9 mouse cellular contexts compared by ENCODE assay signal in genomic region chr4:133087177-133087714, GRCm38 (mm10). TPM values are rescaled to one million over a fixed set of nuclear protein-coding genes. Genes with fewer than 3 reads are reported as not detected.
DNase-seq lines count a peak whose midpoint lies in the region; ATAC-seq and TF ChIP-seq lines count a peak whose summit lies in the region.
"Had no signal": no experiment of that assay in that cellular context is flagged by ENCODE, and none has a peak within 500 bp of the region (broad histone marks: within the 10 kb centered on the region; RNA-seq: fewer than 3 reads in every experiment).

No protein-coding gene starts in this region.

- 85% methylated on average over 6 of the region's 6 CpGs for WGBS in hindbrain, embryonic 10.5 days
- 84% methylated on average over 6 of the region's 6 CpGs for WGBS in hindbrain, postnatal 0 days
- WGBS in midbrain, embryonic 16.5 days, result 82% methylated on average over 6 of the region's 6 CpGs
- WGBS in midbrain, embryonic 10.5 days, result 90% methylated on average over 6 of the region's 6 CpGs
- WGBS in intestine, postnatal 0 days, result 79% methylated on average over 6 of the region's 6 CpGs

- H3K36me3 ChIP-seq in hindbrain, embryonic 10.5 days, result no peaks in the 10 kb centered on the region
- H3K36me3 ChIP-seq in hindbrain, postnatal 0 days (ENCODE audit: insufficient read depth, low read length), result no peaks in the 10 kb centered on the region
- H3K36me3 ChIP-seq in midbrain, embryonic 16.5 days (ENCODE audit: control insufficient read depth, insufficient read depth, low read length), result no peaks in the 10 kb centered on the region
- H3K36me3 ChIP-seq in midbrain, embryonic 10.5 days, result no peaks in the 10 kb centered on the region
- no peaks in the 10 kb centered on the region for H3K36me3 ChIP-seq in intestine, postnatal 0 days (ENCODE audit: control insufficient read depth, insufficient read depth)

- peak overlapping the region; percentile 40; the same call in 1 of the 2 replicates for H3K27ac ChIP-seq in hindbrain, embryonic 10.5 days
- no peak overlapping the region for H3K27ac ChIP-seq in hindbrain, postnatal 0 days
- peak overlapping the region; percentile 88 for H3K27ac ChIP-seq in midbrain, embryonic 16.5 days (ENCODE audit: low read length)
- H3K27ac ChIP-seq in midbrain, embryonic 10.5 days (replicated peaks), result no peak overlapping the region; the same call in 1 of the 2 replicates
- peak overlapping the region; percentile 60 for H3K27ac ChIP-seq in intestine, postnatal 0 days (ENCODE audit: low read depth, low read length)

- no peak overlapping the region for H3K4me2 ChIP-seq in hindbrain, postnatal 0 days (ENCODE audit: low read depth, low read length)
- H3K4me2 ChIP-seq in midbrain, embryonic 16.5 days (ENCODE audit: low read length), result no peak overlapping the region
- H3K4me2 ChIP-seq in intestine, postnatal 0 days (replicated peaks; ENCODE audit: low read depth), result peak overlapping the region; percentile 17; the same call in 1 of the 2 replicates

- peaks cover 51% of the 10 kb centered on the region for H3K27me3 ChIP-seq in hindbrain, embryonic 10.5 days (ENCODE audit: insufficient read depth, poor library complexity, severe bottlenecking)
- no peaks in the 10 kb centered on the region for H3K27me3 ChIP-seq in hindbrain, postnatal 0 days (ENCODE audit: insufficient read depth, low read length)
- H3K27me3 ChIP-seq in midbrain, embryonic 16.5 days (ENCODE audit: control insufficient read depth, insufficient read depth, low read depth, low read length), result no peaks in the 10 kb centered on the region
- H3K27me3 ChIP-seq in midbrain, embryonic 10.5 days (ENCODE audit: low read depth, poor library complexity, severe bottlenecking), result peaks cover 69% of the 10 kb centered on the region
- no peaks in the 10 kb centered on the region for H3K27me3 ChIP-seq in intestine, postnatal 0 days (replicated peaks; ENCODE audit: control insufficient read depth, insufficient read depth, low read length)

- no peaks in the 10 kb centered on the region for H3K9me3 ChIP-seq in hindbrain, embryonic 10.5 days
- H3K9me3 ChIP-seq in hindbrain, postnatal 0 days (ENCODE audit: low read length), result no peaks in the 10 kb centered on the region
- H3K9me3 ChIP-seq in midbrain, embryonic 16.5 days (replicated peaks; ENCODE audit: control insufficient read depth, low read length, poor library complexity, severe bottlenecking), result no peaks in the 10 kb centered on the region
- no peaks in the 10 kb centered on the region for H3K9me3 ChIP-seq in midbrain, embryonic 10.5 days (replicated peaks)
- H3K9me3 ChIP-seq in intestine, postnatal 0 days (ENCODE audit: control insufficient read depth), result no peaks in the 10 kb centered on the region

- peaks cover 69% of the 10 kb centered on the region for H3K4me1 ChIP-seq in hindbrain, embryonic 10.5 days (replicated peaks)
- H3K4me1 ChIP-seq in hindbrain, postnatal 0 days (ENCODE audit: insufficient read depth, low read length), result peaks cover 52% of the 10 kb centered on the region
- peaks cover 58% of the 10 kb centered on the region for H3K4me1 ChIP-seq in midbrain, embryonic 16.5 days (ENCODE audit: control insufficient read depth, insufficient read depth, low read length)
- H3K4me1 ChIP-seq in midbrain, embryonic 10.5 days, result peaks cover 67% of the 10 kb centered on the region
- H3K4me1 ChIP-seq in intestine, postnatal 0 days (replicated peaks; ENCODE audit: control insufficient read depth, insufficient read depth, low read length), result peaks cover 25% of the 10 kb centered on the region

- no peak for TF ChIP-seq CTCF in hindbrain, postnatal 0 days (IDR thresholded peaks at IDR 0.05; ENCODE audit: low read depth)
- TF ChIP-seq CTCF in intestine, postnatal 0 days (IDR thresholded peaks at IDR 0.05; ENCODE audit: low read depth), result no peak

- H3K9ac ChIP-seq in hindbrain, postnatal 0 days (replicated peaks; ENCODE audit: low read length), result no peak overlapping the region
- no peak overlapping the region for H3K9ac ChIP-seq in midbrain, embryonic 16.5 days (ENCODE audit: low read depth, low read length)
- no peak overlapping the region for H3K9ac ChIP-seq in intestine, postnatal 0 days (ENCODE audit: low read depth, low read length)

- no peak for DNase-seq in hindbrain, embryonic 10.5 days (ENCODE audit: low spot score)
- DNase-seq in hindbrain, postnatal 0 days (ENCODE audit: low spot score), result no peak
- no peak for DNase-seq in midbrain, embryonic 10.5 days (ENCODE audit: low spot score)
- peak; percentile 61 for DNase-seq in thymus, postnatal 25 days
- no peak for DNase-seq in gastrocnemius, postnatal 25 days

- no peak overlapping the region for H3K4me3 ChIP-seq in hindbrain, embryonic 10.5 days
- H3K4me3 ChIP-seq in hindbrain, postnatal 0 days (ENCODE audit: low read length), result no peak overlapping the region
- no peak overlapping the region for H3K4me3 ChIP-seq in midbrain, embryonic 16.5 days (ENCODE audit: low read depth, low read length)
- H3K4me3 ChIP-seq in midbrain, embryonic 10.5 days, result no peak overlapping the region
- no peak overlapping the region for H3K4me3 ChIP-seq in intestine, postnatal 0 days (ENCODE audit: low read depth, low read length)

- ATAC-seq in hindbrain, postnatal 0 days, result no peak
- no peak for ATAC-seq in midbrain, embryonic 16.5 days
- ATAC-seq in intestine, postnatal 0 days, result no peak
- ATAC-seq in frontal cortex, adult (ENCODE audit: low TSS enrichment), result no peak
- ATAC-seq: inflammation-experienced regulatory T-cells, adult 6 months had no signal

RNA-seq across cellular contexts. Expression of gene Wasf2, which starts 43.1 kb away (rescaled TPM):
- polyA plus RNA-seq in hindbrain, embryonic 10.5 days (2016; fragmentation: Nextera tagmentation; extraction: Ambion mirVana), result 42.1 and 67.1 TPM in 2 replicates
- 14.1 and 14.7 TPM in 2 replicates for total RNA-seq in hindbrain, postnatal 0 days (2014; rRNA removed)
- polyA plus RNA-seq in hindbrain, postnatal 0 days (2015; fragmentation: Nextera tagmentation; extraction: Ambion mirVana), result 27.5 and 32.3 TPM in 2 replicates
- polyA plus RNA-seq in midbrain, embryonic 16.5 days (2015; fragmentation: Nextera tagmentation; extraction: Ambion mirVana), result 20.1 and 27.1 TPM in 2 replicates
- polyA plus RNA-seq in midbrain, embryonic 10.5 days (2016; fragmentation: Nextera tagmentation; extraction: Ambion mirVana), result 48.3 and 50.3 TPM in 2 replicates
- polyA plus RNA-seq in intestine, postnatal 0 days (2015; fragmentation: Nextera tagmentation; extraction: Ambion mirVana), result 64.6 and 68.4 TPM in 2 replicates
- 10 to 100 TPM; 33.8 to 39.7 TPM for total RNA-seq in gastrocnemius, postnatal 25 days (2021)

Comparison
In these comparisons a context has a peak if more than half of its experiments do, and no peak if none do; other contexts are left out.
1. H3K27ac ChIP-seq: peak in hindbrain, embryonic 10.5 days (single experiment), midbrain, embryonic 16.5 days (single experiment) and intestine, postnatal 0 days (single experiment); none in hindbrain, postnatal 0 days (single experiment) and midbrain, embryonic 10.5 days (single experiment).